Comparison of ENCODE assay signal across 8 mouse cellular contexts in genomic region chr3:142708849-142709419, GRCm38 (mm10). TPM values are rescaled to one million over a fixed set of nuclear protein-coding genes. Genes with fewer than 3 reads are reported as not detected.
DNase-seq lines count a peak whose midpoint lies in the region; TF ChIP-seq lines count a peak whose summit lies in the region.

No protein-coding gene starts in this region.

- H3K27ac ChIP-seq in liver, adult 2 months (replicated peaks; ENCODE audit: insufficient read depth, low read depth, low read length): no peak overlapping the region
- no peak overlapping the region for H3K27ac ChIP-seq in testis, adult 2 months (ENCODE audit: control insufficient read depth, insufficient read depth, low read depth, low read length)

- H3K4me1 ChIP-seq in liver, adult 2 months (ENCODE audit: control insufficient read depth, insufficient read depth, low read length): peaks cover 19% of the 10 kb centered on the region
- H3K4me1 ChIP-seq in testis, adult 2 months (ENCODE audit: control insufficient read depth, insufficient read depth, low read length): peaks cover 4% of the 10 kb centered on the region; the same call in 1 of the 2 replicates

- no peaks in the 10 kb centered on the region for H3K27me3 ChIP-seq in liver, adult 2 months (ENCODE audit: control insufficient read depth, insufficient read depth, low read length)
- H3K27me3 ChIP-seq in testis, adult 2 months (ENCODE audit: control insufficient read depth, insufficient read depth, low read length): no peaks in the 10 kb centered on the region

- no peak for TF ChIP-seq POLR2A in liver, adult 2 months (IDR thresholded peaks at IDR 0.05; ENCODE audit: extremely low read depth, insufficient read depth, low read length)
- no peak for TF ChIP-seq POLR2A in testis, adult 2 months (IDR thresholded peaks at IDR 0.05; ENCODE audit: control insufficient read depth, low read depth, low read length)

- H3K36me3 ChIP-seq in liver, adult 2 months (ENCODE audit: control insufficient read depth, insufficient read depth, low read length): no peaks in the 10 kb centered on the region
- H3K36me3 ChIP-seq in testis, adult 2 months (ENCODE audit: control insufficient read depth, insufficient read depth, low read length): no peaks in the 10 kb centered on the region

- H3K9ac ChIP-seq in liver, adult 2 months (ENCODE audit: low read depth, low read length): no peak overlapping the region

- 34% methylated on average over 13 of the region's 13 CpGs for WGBS in liver, adult 2 months

- H3K4me3 ChIP-seq in liver, adult 2 months (ENCODE audit: insufficient read depth, low read depth, low read length): no peak overlapping the region
- no peak overlapping the region for H3K4me3 ChIP-seq in testis, adult 2 months (ENCODE audit: control insufficient read depth, low read depth, low read length)

- H3K79me2 ChIP-seq in liver, adult 2 months (ENCODE audit: control insufficient read depth, insufficient read depth, low read length): no peaks in the 10 kb centered on the region; the same call in 1 of the 2 replicates

- TF ChIP-seq CTCF in liver, adult 2 months (IDR thresholded peaks at IDR 0.05; ENCODE audit: low read depth, low read length): peak; percentile 53; the same call in 1 of the 2 replicates
- TF ChIP-seq CTCF in testis, adult 2 months (IDR thresholded peaks at IDR 0.05; ENCODE audit: control insufficient read depth, insufficient read depth, insufficient replicate concordance, low read depth, low read length): peak; percentile 32; the same call in 1 of the 2 replicates

- peak; percentile 81 for DNase-seq in CD4-positive, CD25-positive, alpha-beta regulatory T cell, adult 2 months (ENCODE audit: low read depth, low spot score)
- DNase-seq in adrenal gland, adult (ENCODE audit: inconsistent age in 2 of 2, low spot score in 1 of 2): peak; percentile 61 to 93
- peak; percentile 86 for DNase-seq in embryo, embryonic 10.5 days (ENCODE audit: low spot score)
- peak; percentile 43 to 67 for DNase-seq in heart, adult 9 months (ENCODE audit: low spot score in 2 of 2)
- DNase-seq in kidney, postnatal 10 days: peak; percentile 83
- peak; percentile 74 for DNase-seq in liver, adult 2 months (ENCODE audit: extremely low read depth, low read depth, low spot score)
- DNase-seq in neural tube, embryonic 10.5 days (ENCODE audit: extremely low spot score, low spot score): peak; percentile 63

RNA-seq across cellular contexts. Expression of gene Kyat3, which starts 8.1 kb away (rescaled TPM):
- total RNA-seq in liver, adult 2 months (2014; rRNA removed): 369 and 383 TPM in 2 replicates
- polyA plus RNA-seq in liver, adult 2 months (2012; rRNA removed): 56.4 and 58.9 TPM in 2 replicates
- polyA plus RNA-seq in testis, adult 2 months (2012; rRNA removed): 3.1 and 3.8 TPM in 2 replicates

RNA-seq across cellular contexts. Expression of gene Gtf2b, which starts 55.9 kb away (rescaled TPM):
- 23.0 and 24.9 TPM in 2 replicates for total RNA-seq in liver, adult 2 months (2014; rRNA removed)
- polyA plus RNA-seq in liver, adult 2 months (2012; rRNA removed): 10.7 and 14.7 TPM in 2 replicates
- 51.3 and 58.5 TPM in 2 replicates for polyA plus RNA-seq in testis, adult 2 months (2012; rRNA removed)

Comparison
In these comparisons a context has a peak if more than half of its experiments do, and no peak if none do; other contexts are left out.
1. RNA of gene Kyat3, which starts 8.1 kb away (polyA plus RNA-seq): 56.4 to 58.9 TPM in liver, adult 2 months; 3.1 to 3.8 TPM in testis, adult 2 months; every median in the first group is over 10 times any median in the second.
2. Peak in every context shown above with its lines, with median percentiles within 50 percentile points of each other: DNase-seq.